Mouse (Mus musculus): Measurements from ENCODE around the gene Gm21953.
"Not testable (repeated sequence)": the region's sequence is repeated elsewhere in the genome, so short reads cannot be mapped to it uniquely, and the experiment has no call there.

The Gm21953 gene

GRCm38 (mm10) chr4:42293967-42294366, at the start of gene Gm21953:
TSS of gene Gm21953 (plus strand) at chr4:42294267.
- CTCF ChIA-PET: not testable (repeated sequence)

- CTCF ChIA-PET: not testable (repeated sequence)
These were observed 38.6 kb upstream of the Gm21953 start, which contains the start of gene Ccl21b for GRCm38 (mm10) chr4:42255467-42255866. TSS of gene Ccl21b (plus strand) at chr4:42255767.

DNA sequence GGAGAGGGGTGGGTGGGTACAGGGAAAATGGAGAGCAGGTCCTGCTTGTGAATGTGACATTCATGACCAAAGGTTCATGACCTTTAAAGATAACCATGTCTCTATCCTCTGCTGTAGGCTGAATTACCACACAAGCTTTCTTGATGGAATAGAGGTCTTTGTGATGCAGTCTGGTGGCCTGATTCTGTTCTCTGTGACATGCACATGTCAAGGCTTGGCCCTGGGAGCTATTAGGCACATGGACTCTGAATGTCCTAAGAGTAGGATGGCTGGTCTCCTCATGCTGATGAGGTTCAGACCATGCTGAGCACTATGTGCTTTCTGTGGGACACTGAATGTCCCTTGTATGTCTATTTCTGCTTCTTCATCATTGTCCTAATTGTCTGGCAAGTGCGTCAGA, 24.0 kb downstream of the Gm21953 start, which contains the start of gene Fam205a3:
TSS of gene Fam205a3 (plus strand) at position 301 of the 400 bp plus-strand sequence.
- CTCF ChIA-PET: not testable (repeated sequence)

Measured in spleen, embryonic (tissue).